Mouse (Mus musculus): ENCODE results near the gene Spaca4. TPM values are rescaled to one million over a fixed set of nuclear protein-coding genes. Genes with fewer than 3 reads are reported as not detected.

Spaca4 gene
- polyA plus RNA-seq, 1 experiment, result not detected

DNA sequence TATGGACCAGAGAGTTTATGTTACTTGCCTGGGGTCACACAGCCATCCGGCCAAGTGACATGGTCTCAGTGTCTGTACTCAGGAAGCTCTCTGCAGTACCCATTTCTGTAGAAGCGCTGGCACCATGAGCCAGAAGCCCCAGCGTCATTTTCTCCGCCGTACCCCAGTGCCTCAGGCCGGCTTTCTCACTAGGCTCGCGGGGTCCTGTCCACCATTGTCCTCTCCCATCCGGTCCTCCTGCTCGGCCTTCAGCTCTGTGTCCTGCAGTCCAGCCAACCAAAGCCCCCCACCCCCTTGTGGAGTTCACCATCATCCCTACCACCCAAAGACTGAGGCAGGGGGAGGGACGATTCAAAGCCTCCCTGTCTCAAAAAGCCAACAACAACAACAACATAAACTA is 24.0 kb downstream of the Spaca4 start:
- DNase-seq, result peak; percentile 31 to 37
- Histone ChIP-seq H3K4me3 (replicated peaks; ENCODE audit: insufficient read depth, low read depth, low read length) (no peak overlapping the region), H3K4me1 (ENCODE audit: control insufficient read depth, insufficient read depth, low read length) (peaks cover 10% of the 10 kb centered on the region), H3K27me3 (ENCODE audit: control insufficient read depth, insufficient read depth, low read length) (no peaks in the 10 kb centered on the region), H3K27ac (ENCODE audit: insufficient read depth, low read length) (no peak overlapping the region)
- TF ChIP-seq CTCF (IDR thresholded peaks at IDR 0.05; ENCODE audit: borderline replicate concordance, insufficient read depth, low read depth, low read length) (no peak), POLR2A (IDR thresholded peaks at IDR 0.05; ENCODE audit: borderline replicate concordance, insufficient read depth, low read length) (no peak)
- WGBS, result 79% methylated on average over 11 of the region's 11 CpGs

DNA sequence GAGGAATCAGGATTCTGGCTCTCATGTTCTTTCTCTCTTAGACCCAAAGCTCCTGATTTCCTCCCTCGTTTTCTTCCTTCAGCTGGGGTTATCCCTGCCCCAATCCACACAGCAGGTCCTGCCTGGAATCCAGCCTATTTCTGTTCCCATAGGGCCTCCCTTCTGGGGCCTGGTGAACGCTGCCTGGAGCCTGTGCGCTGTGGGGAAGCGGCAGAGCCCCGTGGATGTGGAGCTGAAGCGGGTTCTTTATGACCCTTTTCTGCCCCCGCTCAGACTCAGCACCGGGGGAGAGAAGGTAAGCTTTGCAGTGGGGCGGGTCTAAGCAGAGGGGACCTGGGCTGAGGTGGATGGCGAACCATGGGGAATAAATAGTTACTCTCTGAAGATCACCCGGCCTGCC is 24.5 kb downstream of the Spaca4 start:
- WGBS, result 32% methylated on average over 11 of the region's 11 CpGs
- Histone ChIP-seq H3K4me1 (ENCODE audit: control insufficient read depth, insufficient read depth, low read length) (peaks cover 10% of the 10 kb centered on the region), H3K27me3 (ENCODE audit: control insufficient read depth, insufficient read depth, low read length) (no peaks in the 10 kb centered on the region), H3K27ac (ENCODE audit: insufficient read depth, low read length) (peak overlapping the region; percentile 45), H3K4me3 (replicated peaks; ENCODE audit: insufficient read depth, low read depth, low read length) (peak overlapping the region; percentile 57)
- DNase-seq, result peak in 1 of 2 experiments; percentile 63
- TF ChIP-seq CTCF (IDR thresholded peaks at IDR 0.05; ENCODE audit: borderline replicate concordance, insufficient read depth, low read depth, low read length) (no peak), POLR2A (IDR thresholded peaks at IDR 0.05; ENCODE audit: borderline replicate concordance, insufficient read depth, low read length) (no peak)

DNA sequence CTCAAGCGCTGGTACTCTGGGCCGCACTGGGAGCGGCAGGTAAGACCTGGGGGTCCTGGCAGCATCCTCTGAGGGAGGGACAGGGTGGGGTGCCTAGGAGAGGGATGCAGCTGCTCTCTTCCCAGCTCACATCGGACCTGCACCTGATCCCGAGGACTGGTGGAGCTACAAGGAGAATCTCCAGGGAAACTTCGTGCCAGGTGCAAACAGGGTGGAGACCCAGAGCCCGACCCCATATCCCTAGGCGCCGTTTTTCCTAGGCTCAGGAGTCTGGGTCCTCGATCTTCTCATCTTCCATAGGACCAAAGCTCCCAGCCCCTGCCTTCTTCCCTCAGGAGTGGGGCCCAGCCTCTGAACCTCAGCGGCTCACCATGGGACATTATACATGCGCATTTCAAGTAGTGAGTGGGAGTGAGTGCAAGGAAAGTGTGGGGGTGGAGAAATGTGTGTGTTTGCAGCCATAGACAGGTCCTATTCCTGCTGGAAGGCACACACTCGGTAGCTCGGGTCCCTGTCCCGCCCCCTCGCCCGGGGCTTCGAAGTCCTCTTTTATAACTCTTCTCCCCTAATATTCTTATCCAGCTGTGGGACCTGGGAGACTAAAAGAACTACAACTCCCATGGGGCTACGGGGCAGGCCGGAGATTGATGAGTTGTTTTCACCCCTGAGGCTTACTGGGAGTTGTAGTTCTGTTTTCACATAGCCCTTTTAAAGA is 25.2 kb downstream of the Spaca4 start:
- Histone ChIP-seq H3K4me3 (replicated peaks; ENCODE audit: insufficient read depth, low read depth, low read length) (peak overlapping the region; percentile 67), H3K27me3 (ENCODE audit: control insufficient read depth, insufficient read depth, low read length) (no peaks in the 10 kb centered on the region), H3K27ac (ENCODE audit: insufficient read depth, low read length) (peak overlapping the region; percentile 83), H3K4me1 (ENCODE audit: control insufficient read depth, insufficient read depth, low read length) (peaks cover 10% of the 10 kb centered on the region)
- TF ChIP-seq CTCF (IDR thresholded peaks at IDR 0.05; ENCODE audit: borderline replicate concordance, insufficient read depth, low read depth, low read length), result no peak
- TF ChIP-seq POLR2A (IDR thresholded peaks at IDR 0.05; ENCODE audit: borderline replicate concordance, insufficient read depth, low read length), result peak; percentile 36; the same call in 1 of the 2 replicates
- 2% methylated on average over 20 of the region's 20 CpGs for WGBS
- DNase-seq, result peak; percentile 83 to 87

DNA sequence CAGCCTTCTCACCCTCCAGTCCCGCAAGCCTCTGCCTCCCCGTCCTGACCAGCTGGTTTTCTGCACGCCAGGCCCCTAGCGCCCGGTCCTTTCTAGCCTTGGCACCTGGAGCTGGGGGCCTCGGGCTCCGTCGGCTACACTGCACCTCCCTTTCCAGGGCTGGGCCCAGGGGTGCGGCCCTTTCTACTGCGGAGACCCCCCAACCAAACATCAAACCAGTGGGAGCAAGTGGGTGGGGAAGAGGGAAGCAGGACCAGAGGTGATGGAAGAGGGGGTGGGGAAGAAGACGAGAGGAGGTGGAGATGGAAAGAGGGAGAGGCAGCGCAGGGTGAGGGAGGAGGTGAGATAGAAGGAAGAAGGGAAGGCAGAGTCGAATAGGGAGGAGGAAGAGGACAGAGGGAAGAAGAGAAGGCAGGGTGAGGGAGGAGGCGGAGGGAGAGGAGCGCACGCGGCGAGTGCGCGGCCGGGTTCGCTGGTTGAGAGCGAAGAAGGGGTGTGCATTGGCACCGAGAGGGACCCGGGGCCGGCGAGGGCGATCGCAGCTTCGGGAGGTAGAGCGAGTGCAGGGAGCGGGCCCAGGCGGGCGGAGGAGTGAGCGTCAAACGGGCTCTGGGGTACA is 26.0 kb downstream of the Spaca4 start, which contains the start of gene Car11:
Gene Car11, plus strand, starts transcription at position 321 of the 619 bp plus-strand sequence.
- WGBS, result 1% methylated on average over 35 of the region's 36 CpGs
- no peak for TF ChIP-seq CTCF (IDR thresholded peaks at IDR 0.05; ENCODE audit: borderline replicate concordance, insufficient read depth, low read depth, low read length)
- TF ChIP-seq POLR2A (IDR thresholded peaks at IDR 0.05; ENCODE audit: borderline replicate concordance, insufficient read depth, low read length), result peak; percentile 42; the same call in 1 of the 2 replicates
- no peaks in the 10 kb centered on the region for H3K27me3 ChIP-seq (ENCODE audit: control insufficient read depth, insufficient read depth, low read length)
- DNase-seq, result peak; percentile 57 to 68
- H3K4me3 ChIP-seq (replicated peaks; ENCODE audit: insufficient read depth, low read depth, low read length), result peak within 1 kb of the TSS; percentile 67
- peaks cover 10% of the 10 kb centered on the region for H3K4me1 ChIP-seq (ENCODE audit: control insufficient read depth, insufficient read depth, low read length)
- peak within 1 kb of the TSS; percentile 83 for H3K27ac ChIP-seq (ENCODE audit: insufficient read depth, low read length)

DNA sequence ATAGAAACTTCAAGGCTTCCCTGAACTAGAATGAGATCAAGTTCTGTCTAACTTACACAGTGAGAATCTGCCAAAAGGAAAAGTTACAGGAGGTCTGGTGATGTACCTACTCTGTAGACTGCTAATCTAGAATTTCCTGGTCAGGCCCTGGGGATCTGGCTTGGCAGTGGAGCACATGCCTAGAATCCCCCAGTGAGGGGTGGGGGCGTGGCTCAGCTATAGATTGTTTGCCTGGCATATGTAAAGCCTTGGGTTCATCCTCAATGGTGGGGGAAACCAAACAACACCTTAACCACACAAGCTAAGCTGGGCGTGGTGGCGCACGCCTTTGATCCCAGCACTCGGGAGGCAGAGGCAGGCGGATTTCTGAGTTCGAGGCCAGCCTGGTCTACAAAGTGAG is 27.7 kb downstream of the Spaca4 start:
- Histone ChIP-seq H3K27ac (ENCODE audit: insufficient read depth, low read length) (no peak overlapping the region), H3K4me1 (ENCODE audit: control insufficient read depth, insufficient read depth, low read length) (peaks cover 6% of the 10 kb centered on the region), H3K27me3 (ENCODE audit: control insufficient read depth, insufficient read depth, low read length) (no peaks in the 10 kb centered on the region), H3K4me3 (replicated peaks; ENCODE audit: insufficient read depth, low read depth, low read length) (no peak overlapping the region)
- 89% methylated on average over 7 of the region's 7 CpGs for WGBS
- DNase-seq, result peak in 1 of 2 experiments; percentile 11
- TF ChIP-seq CTCF (IDR thresholded peaks at IDR 0.05; ENCODE audit: borderline replicate concordance, insufficient read depth, low read depth, low read length) (no peak), POLR2A (IDR thresholded peaks at IDR 0.05; ENCODE audit: borderline replicate concordance, insufficient read depth, low read length) (no peak)

DNA sequence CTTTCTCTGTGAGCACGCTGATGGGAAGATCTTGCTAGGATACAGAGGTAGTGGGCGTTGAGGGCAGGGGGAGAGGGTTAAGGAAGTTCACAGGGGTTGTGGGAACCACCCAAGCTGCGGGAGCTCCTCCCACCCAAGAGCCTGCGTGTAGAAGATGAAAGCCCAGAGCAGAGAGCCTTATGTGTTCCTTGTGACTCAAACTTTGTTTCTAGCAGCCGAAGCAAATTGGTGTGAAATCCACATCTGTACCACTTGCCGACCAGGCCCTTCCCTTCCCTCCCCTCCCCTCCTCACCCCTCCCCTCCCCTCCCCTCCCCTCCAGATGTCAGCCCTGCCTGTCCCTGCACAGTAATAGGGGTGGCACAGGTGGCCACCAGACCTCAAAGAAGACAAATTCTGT is 30.5 kb downstream of the Spaca4 start:
- Histone ChIP-seq H3K4me3 (replicated peaks; ENCODE audit: insufficient read depth, low read depth, low read length) (no peak overlapping the region), H3K27ac (ENCODE audit: insufficient read depth, low read length) (no peak overlapping the region), H3K4me1 (ENCODE audit: control insufficient read depth, insufficient read depth, low read length) (peaks cover 4% of the 10 kb centered on the region), H3K27me3 (ENCODE audit: control insufficient read depth, insufficient read depth, low read length) (no peaks in the 10 kb centered on the region)
- TF ChIP-seq CTCF (IDR thresholded peaks at IDR 0.05; ENCODE audit: borderline replicate concordance, insufficient read depth, low read depth, low read length) (no peak), POLR2A (IDR thresholded peaks at IDR 0.05; ENCODE audit: borderline replicate concordance, insufficient read depth, low read length) (no peak)
- WGBS, result 21% methylated on average over 6 of the region's 6 CpGs
- no peak for DNase-seq

DNA sequence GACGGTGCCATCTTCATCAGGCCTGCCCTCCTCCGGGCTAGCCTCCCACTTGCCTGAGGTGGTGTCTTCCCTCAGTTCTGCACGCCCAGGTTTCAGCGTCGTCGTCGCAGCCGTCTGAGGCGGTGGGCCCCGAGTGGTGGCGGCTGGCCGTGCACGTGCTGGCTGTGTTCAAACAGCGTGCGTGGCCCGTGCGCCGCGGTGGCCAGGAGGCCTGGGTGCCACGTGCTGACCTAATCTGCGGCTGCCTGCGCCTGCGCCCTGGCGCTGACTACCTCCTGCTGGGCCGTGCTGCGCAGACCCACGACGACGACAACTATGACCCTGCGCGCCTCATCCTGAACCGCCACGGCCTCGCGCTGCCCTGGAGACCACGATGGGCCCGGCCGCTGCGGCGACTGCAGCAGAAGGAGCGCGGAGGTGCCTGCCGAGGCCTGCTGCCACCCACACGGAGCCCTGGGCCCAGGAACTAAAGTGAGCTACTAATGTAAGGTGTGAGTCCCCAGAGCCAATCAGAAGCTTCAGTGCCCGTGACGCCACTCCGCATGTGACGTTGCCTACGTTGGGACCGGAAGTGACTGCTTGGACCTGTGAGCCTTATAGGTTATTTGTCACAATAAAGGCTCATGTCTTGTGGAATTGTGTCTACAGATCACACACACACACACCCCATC is 31.6 kb downstream of the Spaca4 start, which contains the start of gene Sec1:
Gene Sec1, minus strand, starts transcription at position 482 of the 671 bp plus-strand sequence.
- peaks cover 4% of the 10 kb centered on the region for H3K4me1 ChIP-seq (ENCODE audit: control insufficient read depth, insufficient read depth, low read length)
- H3K27me3 ChIP-seq (ENCODE audit: control insufficient read depth, insufficient read depth, low read length), result no peaks in the 10 kb centered on the region
- WGBS, result 88% methylated on average over 50 of the region's 50 CpGs
- no peak within 1 kb of the TSS for H3K4me3 ChIP-seq (replicated peaks; ENCODE audit: insufficient read depth, low read depth, low read length)
- H3K27ac ChIP-seq (ENCODE audit: insufficient read depth, low read length), result no peak within 1 kb of the TSS
- DNase-seq, result no peak
- TF ChIP-seq CTCF (IDR thresholded peaks at IDR 0.05; ENCODE audit: borderline replicate concordance, insufficient read depth, low read depth, low read length), result no peak
